Mouse (Mus musculus) brain, embryonic 14.5 days (tissue): ENCODE measurements around the gene Megf6.

Experiments used
- CTCF ChIP-seq: fragments of 200-500 bp; IDR thresholded peaks from 2 replicates; pipeline ENCODE4 v1.5.1; 2012; ENCODE audit warnings: inconsistent platforms, mild to moderate bottlenecking, moderate library complexity, borderline replicate concordance; ENCODE audit not compliant: insufficient read depth, insufficient read length; ENCODE audit errors: extremely low read depth
- POLR2A ChIP-seq: fragments of 200-500 bp; IDR thresholded peaks from 2 replicates; pipeline ENCODE4 v1.6.1; 2012; ENCODE audit warnings: mild to moderate bottlenecking, inconsistent platforms, borderline replicate concordance; ENCODE audit not compliant: poor library complexity, insufficient read depth, insufficient read length, severe bottlenecking; ENCODE audit errors: extremely low read depth

DNA sequence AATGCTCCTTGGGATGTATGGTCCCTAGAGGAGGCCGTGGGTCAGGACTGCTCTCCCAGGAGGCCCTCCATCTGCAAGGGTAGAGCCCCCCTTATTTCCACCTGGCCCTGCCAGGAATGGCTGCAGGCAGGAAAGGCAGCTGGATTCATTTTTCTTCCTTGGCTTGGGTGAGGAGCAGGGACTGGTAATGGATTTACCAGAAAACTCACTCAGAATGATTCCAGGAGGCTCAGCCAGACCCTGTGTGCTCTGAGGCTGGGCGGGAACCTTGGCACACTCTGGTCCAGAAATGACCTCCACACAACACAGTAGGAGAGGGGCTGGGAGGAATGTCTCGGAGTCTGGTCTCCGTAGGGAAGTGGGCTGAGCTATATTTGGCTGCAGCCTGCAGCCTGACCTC lies 61.8 kb downstream of the Megf6 start:
- TF ChIP-seq CTCF (no peak), POLR2A (no peak)
